Mouse (Mus musculus) thymus, adult 2 months (tissue): ENCODE measurements around the gene Mest.

Experiments used
- CTCF ChIP-seq: fragments of 200-500 bp; IDR thresholded peaks from 2 replicates; pipeline ENCODE4 v1.5.1; 2012; ENCODE audit warnings: mild to moderate bottlenecking, control low read depth, low read length, moderate library complexity, borderline replicate concordance; ENCODE audit not compliant: control insufficient read depth, poor library complexity, insufficient read depth; ENCODE audit errors: extremely low read depth
- POLR2A ChIP-seq: fragments of 200-500 bp; IDR thresholded peaks from 2 replicates; pipeline ENCODE4 v1.6.1; 2012; ENCODE audit warnings: mild to moderate bottlenecking, low read length, control low read depth, moderate library complexity; ENCODE audit not compliant: control insufficient read depth, poor library complexity, insufficient read depth; ENCODE audit errors: extremely low read depth

GRCm38 (mm10) chr6:30674714-30675280, 48.5 kb upstream of the Mest start:
- no peak for TF ChIP-seq POLR2A
- TF ChIP-seq CTCF: no peak
